Mouse (Mus musculus) spleen, adult 10 weeks (tissue): ENCODE data around the gene Vmn2r63. TPM values are rescaled to one million over a fixed set of nuclear protein-coding genes. Genes with fewer than 3 reads are reported as not detected.

Experiments used
- polyA plus RNA-seq: library from polyadenylated mRNA; stranded (reverse); fragments of 350-450 nt; fragmentation: Illumina TruSeq; extraction: RNeasy Lipid Tissue Mini Kit (QIAGEN cat#74804); gene quantifications from one replicate; pipeline ENCODE4 v1.2.3, GENCODE M21; 2015; ENCODE audit warnings: low replicate concordance; ENCODE audit not compliant: insufficient read depth

Gene Vmn2r63
- polyA plus RNA-seq, result not detected

GRCm38 (mm10) chr7:42933722-42934121, at the start of gene Vmn2r63:
Vmn2r63 (minus strand) TSS chr7:42933822.

GRCm38 (mm10) chr7:42866801-42867458, 66.7 kb downstream of the Vmn2r63 start, which contains the start of gene Gm2381:
Gm2381 (minus strand) TSS chr7:42867234.

Other genes with a start within 250 kb of the Vmn2r63 start
- gene Zfp975, start 241.1 kb downstream of the Vmn2r63 start, polyA plus RNA-seq, result 5.3 TPM
- not detected for gene Gm17067, start 206.8 kb downstream of the Vmn2r63 start, polyA plus RNA-seq
- not detected for gene Vmn2r62, start 140.3 kb downstream of the Vmn2r63 start, polyA plus RNA-seq
- gene Gm2381, start 66.6 kb downstream of the Vmn2r63 start, polyA plus RNA-seq, result not detected
- not detected for gene Gm9268, start 84.9 kb upstream of the Vmn2r63 start, polyA plus RNA-seq
- gene Zfp936, start 180.4 kb upstream of the Vmn2r63 start, polyA plus RNA-seq, result not detected